Mouse (Mus musculus) c-Kit-positive CD71-positive TER-119-negative erythroid progenitor cells, embryonic 14.5 days (primary cell): ENCODE results near the gene Rps21.
"Not testable (repeated sequence)": the region's sequence is repeated elsewhere in the genome, so short reads cannot be mapped to it uniquely, and the experiment has no call there.

Experiments
- DNase-seq: peaks from one replicate; pipeline ENCODE4 v3.0.0-alpha.2; 2013; ENCODE audit warnings: low read depth

The Rps21 gene

GRCm38 (mm10) chr2:180259826-180260609 lies 2.8 kb downstream of the Rps21 start:
- DNase-seq: not testable (repeated sequence)

GRCm38 (mm10) chr2:180260610-180261480 lies 3.7 kb downstream of the Rps21 start:
- DNase-seq: no peak

GRCm38 (mm10) chr2:180261901-180262300 lies 4.7 kb downstream of the Rps21 start:
- no peak for DNase-seq

- no peak for DNase-seq
Measured at GRCm38 (mm10) chr2:180262441-180262840, 5.3 kb downstream of the Rps21 start.

GRCm38 (mm10) chr2:180262891-180263290 lies 5.7 kb downstream of the Rps21 start:
- DNase-seq: no peak

GRCm38 (mm10) chr2:180267955-180268354 lies 10.8 kb downstream of the Rps21 start:
- no peak for DNase-seq

- no peak for DNase-seq
Measured at GRCm38 (mm10) chr2:180269329-180269728, 12.2 kb downstream of the Rps21 start.

- no peak for DNase-seq
Measured at GRCm38 (mm10) chr2:180270537-180271255, 13.5 kb downstream of the Rps21 start.

GRCm38 (mm10) chr2:180271804-180272395 lies 14.7 kb downstream of the Rps21 start:
- DNase-seq: no peak

- DNase-seq: no peak
Measured at GRCm38 (mm10) chr2:180272884-180273321, 15.7 kb downstream of the Rps21 start.

GRCm38 (mm10) chr2:180273394-180274244 lies 16.4 kb downstream of the Rps21 start, which contains the start of gene Cables2:
Cables2 (minus strand) TSS chr2:180273496.
- peak; percentile 91 for DNase-seq

- DNase-seq: no peak
Measured at GRCm38 (mm10) chr2:180274523-180274922, 17.3 kb downstream of the Rps21 start.

- DNase-seq: peak; percentile 73
Measured at GRCm38 (mm10) chr2:180275836-180276235, 18.7 kb downstream of the Rps21 start.

GRCm38 (mm10) chr2:180276385-180276784 lies 19.2 kb downstream of the Rps21 start:
- no peak for DNase-seq

GRCm38 (mm10) chr2:180276851-180277259 lies 19.7 kb downstream of the Rps21 start:
- DNase-seq: no peak

GRCm38 (mm10) chr2:180277773-180278320 lies 20.7 kb downstream of the Rps21 start:
- DNase-seq: no peak

- no peak for DNase-seq
Measured at GRCm38 (mm10) chr2:180279321-180279720, 22.1 kb downstream of the Rps21 start.

GRCm38 (mm10) chr2:180288966-180289365 lies 31.8 kb downstream of the Rps21 start:
- no peak for DNase-seq

- DNase-seq: no peak
Measured at GRCm38 (mm10) chr2:180289440-180290108, 32.4 kb downstream of the Rps21 start, which contains the start of gene Rbbp8nl. Rbbp8nl (minus strand) TSS chr2:180289879.

GRCm38 (mm10) chr2:180290503-180290902 lies 33.3 kb downstream of the Rps21 start:
- no peak for DNase-seq
